Mouse (Mus musculus) ZHBTc4 (cell line): Measurements from ENCODE around the gene 1810055G02Rik.

Source experiments
- DNase-seq: peaks from one replicate; pipeline ENCODE4 v3.0.0-alpha.2; 2011; ENCODE audit warnings: low read depth, low spot score

Gene 1810055G02Rik

GRCm38 (mm10) chr19:3708078-3709012, at the start of gene 1810055G02Rik:
1810055G02Rik (plus strand) TSS chr19:3708293.
- peak; percentile 100 for DNase-seq

- DNase-seq, result no peak
These were observed 42.6 kb upstream of the 1810055G02Rik start for GRCm38 (mm10) chr19:3665510-3665909.

GRCm38 (mm10) chr19:3666632-3667031, 41.5 kb upstream of the 1810055G02Rik start:
- no peak for DNase-seq

GRCm38 (mm10) chr19:3667155-3667895, 40.8 kb upstream of the 1810055G02Rik start:
- no peak for DNase-seq

GRCm38 (mm10) chr19:3667979-3668378, 40.1 kb upstream of the 1810055G02Rik start:
- DNase-seq, result peak; percentile 77

- no peak for DNase-seq
These were observed 39.5 kb upstream of the 1810055G02Rik start for GRCm38 (mm10) chr19:3668551-3668950.

- no peak for DNase-seq
These were observed 39.0 kb upstream of the 1810055G02Rik start for GRCm38 (mm10) chr19:3669100-3669499.

- DNase-seq, result peak; percentile 72
These were observed 34.9 kb upstream of the 1810055G02Rik start for GRCm38 (mm10) chr19:3673149-3673548.

- DNase-seq, result no peak
These were observed 33.8 kb upstream of the 1810055G02Rik start for GRCm38 (mm10) chr19:3674122-3674855.

- no peak for DNase-seq
These were observed 27.4 kb upstream of the 1810055G02Rik start for GRCm38 (mm10) chr19:3680732-3681131.

GRCm38 (mm10) chr19:3681310-3681934, 26.7 kb upstream of the 1810055G02Rik start:
- DNase-seq, result no peak

GRCm38 (mm10) chr19:3684414-3684813, 23.7 kb upstream of the 1810055G02Rik start:
- no peak for DNase-seq

- DNase-seq, result no peak
These were observed 23.0 kb upstream of the 1810055G02Rik start for GRCm38 (mm10) chr19:3684957-3685580.

GRCm38 (mm10) chr19:3685611-3686214, 22.4 kb upstream of the 1810055G02Rik start:
- peak; percentile 49 for DNase-seq

GRCm38 (mm10) chr19:3686215-3686894, 21.7 kb upstream of the 1810055G02Rik start, which contains the start of gene Lrp5:
Lrp5 (minus strand) TSS chr19:3686564.
- DNase-seq, result peak; percentile 60

- peak; percentile 72 for DNase-seq
These were observed 20.4 kb upstream of the 1810055G02Rik start for GRCm38 (mm10) chr19:3687676-3688171.

GRCm38 (mm10) chr19:3691337-3691736, 16.8 kb upstream of the 1810055G02Rik start:
- no peak for DNase-seq

GRCm38 (mm10) chr19:3692414-3693145, 15.5 kb upstream of the 1810055G02Rik start:
- DNase-seq, result no peak

GRCm38 (mm10) chr19:3694476-3694875, 13.6 kb upstream of the 1810055G02Rik start:
- no peak for DNase-seq
